In genomic region chr11:8772541-8772940, GRCm38 (mm10) we compare ENCODE assay signal across 25 mouse cellular contexts.
DNase-seq lines count a peak whose midpoint lies in the region; ATAC-seq and TF ChIP-seq lines count a peak whose summit lies in the region.
"Had no signal": no experiment of that assay in that cellular context is flagged by ENCODE, and none has a peak within 500 bp of the region (broad histone marks: within the 10 kb centered on the region; RNA-seq: fewer than 3 reads in every experiment).

No protein-coding gene starts in this region.

- H3K36me3 ChIP-seq in lung, postnatal 0 days (ENCODE audit: insufficient read depth, low read length), result no peaks in the 10 kb centered on the region
- no peaks in the 10 kb centered on the region for H3K36me3 ChIP-seq in heart, postnatal 0 days (replicated peaks; ENCODE audit: control insufficient read depth, insufficient read depth, low read length)
- H3K36me3 ChIP-seq: G1E; hindbrain, embryonic 10.5 days; limb, embryonic 13.5 days; liver, embryonic 12.5 days; midbrain, embryonic 15.5 days; neural tube, embryonic 12.5 days had no signal

- H3K9me3 ChIP-seq in lung, postnatal 0 days (ENCODE audit: low read length), result no peaks in the 10 kb centered on the region
- H3K9me3 ChIP-seq in heart, postnatal 0 days (replicated peaks; ENCODE audit: control insufficient read depth, low read length), result no peaks in the 10 kb centered on the region
- H3K9me3 ChIP-seq: forebrain, embryonic 13.5 days; G1E; hindbrain, embryonic 10.5 days; limb, embryonic 13.5 days; liver, embryonic 12.5 days; megakaryocyte, embryonic 14.5 days; midbrain, embryonic 15.5 days; neural tube, embryonic 12.5 days had no signal

- intact Hi-C loops in heart, postnatal 25 days (cut with DNase I), result no loop called here

- peak; percentile 37; the same call in 1 of the 2 replicates for ATAC-seq in lung, postnatal 0 days
- peak; percentile 88 for ATAC-seq in heart, postnatal 0 days (ENCODE audit: insufficient read depth, low read depth)
- ATAC-seq: forebrain, embryonic 13.5 days; liver, embryonic 12.5 days; midbrain, embryonic 15.5 days; Patski had no signal

- TF ChIP-seq CTCF in lung, postnatal 0 days (IDR thresholded peaks at IDR 0.05), result no peak
- no peak for TF ChIP-seq CTCF in heart, postnatal 0 days (IDR thresholded peaks at IDR 0.05; ENCODE audit: low read depth)

- H3K4me2 ChIP-seq in lung, postnatal 0 days (replicated peaks; ENCODE audit: low read depth, low read length), result no peak overlapping the region
- no peak overlapping the region for H3K4me2 ChIP-seq in heart, postnatal 0 days (ENCODE audit: low read depth, low read length)
- H3K4me2 ChIP-seq: forebrain, embryonic 13.5 days; limb, embryonic 13.5 days; liver, embryonic 12.5 days; midbrain, embryonic 15.5 days; neural tube, embryonic 12.5 days had no signal

- H3K9ac ChIP-seq in lung, postnatal 0 days (replicated peaks; ENCODE audit: low read depth), result no peak overlapping the region
- no peak overlapping the region for H3K9ac ChIP-seq in heart, postnatal 0 days (replicated peaks; ENCODE audit: low read depth, low read length)
- H3K9ac ChIP-seq: forebrain, embryonic 13.5 days; limb, embryonic 13.5 days; liver, embryonic 12.5 days; midbrain, embryonic 15.5 days; neural tube, embryonic 12.5 days had no signal

- TF ChIP-seq EP300 in lung, postnatal 0 days (IDR thresholded peaks at IDR 0.05), result no peak
- TF ChIP-seq EP300 in heart, postnatal 0 days (IDR thresholded peaks at IDR 0.05; ENCODE audit: low read depth), result no peak

- H3K27me3 ChIP-seq in lung, postnatal 0 days (replicated peaks; ENCODE audit: insufficient read depth, low read length), result no peaks in the 10 kb centered on the region
- H3K27me3 ChIP-seq in heart, postnatal 0 days (ENCODE audit: control insufficient read depth, insufficient read depth, low read length), result no peaks in the 10 kb centered on the region
- H3K27me3 ChIP-seq: forebrain, embryonic 13.5 days; limb, embryonic 13.5 days; liver, embryonic 12.5 days; megakaryocyte, embryonic 14.5 days; midbrain, embryonic 15.5 days; neural tube, embryonic 12.5 days; Patski had no signal

- DNase-seq in heart, adult 18-20 months, result peak; percentile 49 to 70
- no peak for DNase-seq in heart, postnatal 25 days (ENCODE audit: low spot score)
- DNase-seq in lung, postnatal 0 days (ENCODE audit: low spot score), result peak; percentile 64
- DNase-seq in lung, postnatal 14 days, result no peak
- peak; percentile 37 for DNase-seq in heart, postnatal 0 days (ENCODE audit: low spot score)
- peak; percentile 10 for DNase-seq in lung, postnatal 36 days
- no peak for DNase-seq in layer of hippocampus, postnatal 25 days (ENCODE audit: extremely low spot score in 1 of 2, low spot score in 1 of 2)
- DNase-seq: adrenal gland, postnatal 36 days; B cell, adult 2 months; cerebellum, adult 9-11 months; gastrocnemius, adult 2 months; kidney, adult 18-20 months; kidney, postnatal 4 days; right cerebral cortex, postnatal 25 days; spleen, adult 18-20 months; thymus, postnatal 14 days had no signal

- no peaks in the 10 kb centered on the region for H3K4me1 ChIP-seq in lung, postnatal 0 days (ENCODE audit: insufficient read depth, low read depth, low read length)
- peaks cover 9% of the 10 kb centered on the region for H3K4me1 ChIP-seq in heart, postnatal 0 days (ENCODE audit: control insufficient read depth, insufficient read depth)
- H3K4me1 ChIP-seq: forebrain, embryonic 13.5 days; hindbrain, embryonic 10.5 days; limb, embryonic 13.5 days; liver, embryonic 12.5 days; megakaryocyte, embryonic 14.5 days; midbrain, embryonic 15.5 days; neural tube, embryonic 12.5 days had no signal

- H3K27ac ChIP-seq in lung, postnatal 0 days (ENCODE audit: low read length), result no peak overlapping the region
- H3K27ac ChIP-seq in heart, postnatal 0 days (ENCODE audit: low read depth), result 0 out of 2 replicates have a peak overlapping the region, but pooled peaks have one; percentile 3
- H3K27ac ChIP-seq: forebrain, embryonic 13.5 days; gastrocnemius, adult 2 months; hindbrain, embryonic 10.5 days; limb, embryonic 13.5 days; liver, embryonic 12.5 days; midbrain, embryonic 15.5 days; neural tube, embryonic 12.5 days had no signal

- no peak overlapping the region for H3K4me3 ChIP-seq in lung, postnatal 0 days (ENCODE audit: low read depth, low read length)
- H3K4me3 ChIP-seq in heart, postnatal 0 days (ENCODE audit: low read depth, low read length), result no peak overlapping the region
- H3K4me3 ChIP-seq: forebrain, embryonic 13.5 days; gastrocnemius, adult 2 months; hindbrain, embryonic 10.5 days; limb, embryonic 13.5 days; liver, embryonic 12.5 days; megakaryocyte, embryonic 14.5 days; midbrain, embryonic 15.5 days; neural tube, embryonic 12.5 days had no signal

- WGBS in lung, postnatal 0 days, result 31% methylated on average over 5 of the region's 5 CpGs
- 35% methylated on average over 5 of the region's 5 CpGs for WGBS in heart, postnatal 0 days

Comparison
In these comparisons a context has a peak if more than half of its experiments do, and no peak if none do; other contexts are left out.
1. DNase-seq: peak in heart, adult 18-20 months (2 of 2), lung, postnatal 0 days (single experiment), heart, postnatal 0 days (single experiment) and lung, postnatal 36 days (single experiment); none in heart, postnatal 25 days (single experiment), lung, postnatal 14 days (single experiment) and layer of hippocampus, postnatal 25 days (0 of 2).